Mouse (Mus musculus) bone marrow macrophage, adult 2 months (primary cell): ENCODE measurements at regions not wholly inside any gene's neighbourhood (a gene's known extent, or its start where the extent isn't known, plus 50 kb on each side); places are given as distances from the start of the nearest gene placed in this dataset.

Experiments used
- H3K27ac ChIP-seq: 2 replicates; pipeline ENCODE4 v1.5.1; 2012; ENCODE audit warnings: low read depth, low read length; ENCODE audit not compliant: insufficient read depth
- H3K4me1 ChIP-seq: 2 replicates; pipeline ENCODE4 v1.6.1; 2012; ENCODE audit warnings: low read length; ENCODE audit not compliant: control insufficient read depth, insufficient read depth
- H3K4me3 ChIP-seq: 2 replicates; pipeline ENCODE4 v1.5.1; 2012; ENCODE audit warnings: mild to moderate bottlenecking, low read length, moderate library complexity; ENCODE audit not compliant: insufficient read depth
- CTCF ChIP-seq: IDR thresholded peaks from 2 replicates; pipeline ENCODE4 v1.5.1; 2012; ENCODE audit warnings: low read depth, mild to moderate bottlenecking, low read length, moderate library complexity
- POLR2A ChIP-seq: IDR thresholded peaks from 2 replicates; pipeline ENCODE4 v1.6.1; 2012; ENCODE audit warnings: mild to moderate bottlenecking, low read depth, low read length, borderline replicate concordance

- H3K4me1 ChIP-seq = no peaks in the 10 kb centered on the region
- no peak overlapping the region for H3K4me3 ChIP-seq
- no peak overlapping the region for H3K27ac ChIP-seq
- TF ChIP-seq CTCF = no peak
- TF ChIP-seq POLR2A = no peak
Observed at GRCm38 (mm10) chr16:73670516-73670915, 741.1 kb downstream of the Robo2 start.

DNA sequence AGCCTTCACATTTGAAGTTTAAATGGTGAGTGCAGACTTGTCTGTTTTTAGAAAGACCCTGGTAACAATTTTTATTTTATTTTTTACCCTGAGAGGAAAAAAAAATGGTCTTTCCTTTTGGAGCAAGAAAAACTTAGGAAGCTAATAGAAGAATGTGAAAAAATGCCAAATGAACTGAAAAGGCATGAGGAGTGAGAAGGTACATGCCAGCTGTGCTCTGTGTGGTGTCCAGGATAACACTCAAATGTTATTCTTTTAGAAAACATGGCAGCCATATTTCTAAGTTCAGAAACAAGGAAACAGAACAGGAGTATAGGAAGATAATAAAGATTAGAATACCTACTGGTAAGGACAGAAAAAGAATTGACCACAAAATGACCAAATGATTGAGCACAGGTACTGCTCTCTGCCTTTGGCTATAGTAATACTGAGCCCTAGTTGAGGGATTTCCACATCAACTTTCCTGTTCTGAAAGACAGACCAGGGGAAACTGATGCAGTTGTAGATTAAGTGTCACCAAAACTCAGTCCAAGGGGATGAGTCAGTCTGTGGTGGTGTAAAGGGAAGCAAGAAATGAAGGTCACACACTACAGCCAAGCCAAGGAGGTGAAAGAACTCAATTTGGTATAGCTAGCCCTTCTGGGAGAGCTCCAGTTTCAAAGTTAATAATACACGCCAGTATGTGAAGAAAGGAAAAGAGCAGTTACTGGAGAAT lies 758.5 kb downstream of the Robo2 start:
- TF ChIP-seq CTCF (no peak), POLR2A (no peak)
- no peaks in the 10 kb centered on the region for H3K4me1 ChIP-seq
- no peak overlapping the region for H3K4me3 ChIP-seq
- no peak overlapping the region for H3K27ac ChIP-seq

GRCm38 (mm10) chr16:73647201-73647782 lies 764.3 kb downstream of the Robo2 start:
- no peak for TF ChIP-seq CTCF
- no peak for TF ChIP-seq POLR2A
- H3K27ac ChIP-seq = no peak overlapping the region

GRCm38 (mm10) chr16:73613017-73613416 lies 798.6 kb downstream of the Robo2 start:
- Histone ChIP-seq H3K4me1 (no peaks in the 10 kb centered on the region), H3K27ac (no peak overlapping the region), H3K4me3 (no peak overlapping the region)
- TF ChIP-seq CTCF (no peak), POLR2A (no peak)

More at GRCm38 (mm10) chr16:73647201-73647782, 764.3 kb downstream of the Robo2 start:
- H3K4me1 ChIP-seq = 0 out of 2 replicates have a peak, but pooled peaks cover 2% of the 10 kb centered on the region
- H3K4me3 ChIP-seq = no peak overlapping the region

GRCm38 (mm10) chr16:73591421-73591820 lies 820.2 kb downstream of the Robo2 start:
- Histone ChIP-seq H3K4me1 (peaks cover 4% of the 10 kb centered on the region; the same call in 1 of the 2 replicates), H3K4me3 (no peak overlapping the region), H3K27ac (no peak overlapping the region)
- TF ChIP-seq POLR2A (no peak), CTCF (no peak)

- Histone ChIP-seq H3K27ac (no peak overlapping the region), H3K4me1 (no peaks in the 10 kb centered on the region), H3K4me3 (no peak overlapping the region)
- TF ChIP-seq POLR2A (no peak), CTCF (no peak)
Observed at GRCm38 (mm10) chr16:73561216-73561615, 850.4 kb downstream of the Robo2 start.

DNA sequence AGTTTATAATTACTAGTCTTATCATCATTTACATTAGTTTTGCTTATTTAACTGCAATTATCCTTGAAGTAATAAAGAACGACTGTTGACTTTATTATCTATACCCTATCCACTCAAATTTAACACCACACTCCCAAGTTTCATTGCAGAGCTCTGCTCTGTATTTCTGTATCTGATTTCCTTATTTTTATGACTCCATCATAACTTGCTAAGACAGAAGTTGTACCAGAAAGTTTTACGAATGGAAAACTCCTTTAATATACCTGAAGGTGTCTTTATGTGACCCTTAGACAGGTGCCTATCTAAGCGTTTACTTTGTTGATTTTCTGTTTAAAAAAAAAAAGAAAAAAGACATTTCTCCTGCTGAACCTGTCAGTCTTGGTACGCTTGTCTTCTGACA lies 854.7 kb downstream of the Robo2 start:
- H3K4me1 ChIP-seq = no peaks in the 10 kb centered on the region
- no peak overlapping the region for H3K27ac ChIP-seq
- TF ChIP-seq CTCF (no peak), POLR2A (no peak)
- no peak overlapping the region for H3K4me3 ChIP-seq

- TF ChIP-seq POLR2A = no peak
- no peak for TF ChIP-seq CTCF
Observed at GRCm38 (mm10) chr16:73543651-73544050, 868.0 kb downstream of the Robo2 start.

GRCm38 (mm10) chr16:73538040-73538439 lies 873.6 kb downstream of the Robo2 start:
- Histone ChIP-seq H3K27ac (no peak overlapping the region), H3K4me1 (no peaks in the 10 kb centered on the region), H3K4me3 (no peak overlapping the region)
- no peak for TF ChIP-seq CTCF
- no peak for TF ChIP-seq POLR2A

More at GRCm38 (mm10) chr16:73543651-73544050, 868.0 kb downstream of the Robo2 start:
- Histone ChIP-seq H3K4me3 (no peak overlapping the region), H3K27ac (no peak overlapping the region), H3K4me1 (no peaks in the 10 kb centered on the region)

DNA sequence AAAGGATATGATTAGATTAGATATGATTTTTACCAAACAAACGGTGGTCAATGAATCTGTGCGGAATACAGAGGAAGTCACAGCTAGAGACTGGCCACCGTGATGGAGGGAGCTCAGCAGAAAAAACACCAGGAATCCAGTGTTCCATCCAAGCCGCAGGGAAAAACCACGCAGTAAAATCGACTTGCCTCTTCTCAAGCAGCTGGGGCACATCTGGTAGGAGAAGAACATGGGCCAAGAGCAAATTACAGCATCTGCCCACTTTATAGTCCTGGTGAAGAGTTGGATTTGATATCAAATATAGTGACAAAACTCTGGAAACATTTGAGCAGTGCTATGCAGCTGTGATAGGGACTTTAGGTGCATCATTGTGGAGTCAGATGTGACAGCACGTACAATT lies 874.1 kb downstream of the Robo2 start:
- H3K4me1 ChIP-seq = no peaks in the 10 kb centered on the region
- H3K27ac ChIP-seq = no peak overlapping the region
- TF ChIP-seq POLR2A (no peak), CTCF (no peak)
- H3K4me3 ChIP-seq = no peak overlapping the region
